Mouse (Mus musculus) testis, adult 2 months (tissue): ENCODE measurements around the gene Coro1a.

Experiments used
- CTCF ChIP-seq: fragments of 200-500 bp; IDR thresholded peaks from 2 replicates; pipeline ENCODE4 v1.5.1; 2012; ENCODE audit warnings: low read depth, mild to moderate bottlenecking, inconsistent platforms, low read length, moderate library complexity; ENCODE audit not compliant: control insufficient read depth, insufficient read depth, insufficient replicate concordance
- POLR2A ChIP-seq: fragments of 200-500 bp; IDR thresholded peaks from 2 replicates; pipeline ENCODE4 v1.6.1; 2012; ENCODE audit warnings: low read depth, mild to moderate bottlenecking, inconsistent platforms, low read length, moderate library complexity; ENCODE audit not compliant: control insufficient read depth

DNA sequence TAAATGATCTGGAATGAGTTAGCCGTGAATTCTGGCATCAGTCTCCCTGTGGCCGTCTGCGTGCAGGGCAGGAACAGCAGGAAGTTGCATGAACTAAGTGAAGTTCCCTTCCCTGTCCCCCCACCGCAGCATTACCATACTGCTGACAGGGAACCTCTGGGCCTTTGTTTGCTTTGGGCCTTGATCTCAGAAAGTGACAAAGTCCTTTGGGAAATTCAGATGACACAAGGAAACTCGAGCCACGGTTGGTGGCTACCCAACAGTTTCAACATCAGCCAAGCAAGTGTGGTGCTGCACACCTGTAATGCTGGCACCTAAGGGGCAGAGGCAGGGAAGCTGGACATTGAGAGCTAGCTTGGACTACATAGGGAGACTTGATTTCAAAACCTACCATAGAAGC, 39.2 kb upstream of the Coro1a start:
- TF ChIP-seq CTCF, result no peak
- TF ChIP-seq POLR2A, result no peak
